Mouse (Mus musculus) hematopoietic stem cell, adult 5-6 weeks (primary cell): ENCODE measurements around the gene Fkbp11. TPM values are rescaled to one million over a fixed set of nuclear protein-coding genes. Genes with fewer than 3 reads are reported as not detected.

Experiments used
- ATAC-seq, 2 experiments: fragments of 125-278 bp in 1 of 2; replicated peaks in 1 of 2; 2 replicates each; pipeline ENCODE4 v1.8.0; 2016 to 2017; ENCODE audit warnings: inconsistent platforms in 2 of 2, mild to moderate bottlenecking in 2 of 2, moderate number of reproducible peaks in 2 of 2, low read depth in 1 of 2, moderate TSS enrichment in 1 of 2; ENCODE audit not compliant: low FRiP score in 2 of 2, poor library complexity in 2 of 2, severe bottlenecking in 2 of 2, insufficient read depth in 1 of 2, low TSS enrichment in 1 of 2
- total RNA-seq: library from RNA; stranded (forward); fragments of 172-1452, 232-1000 nt; gene quantifications from 2 replicates; pipeline ENCODE4 v1.2.3, GENCODE M21; 2017

Fkbp11 gene
- 5.9 and 11.3 TPM in 2 replicates for total RNA-seq

GRCm38 (mm10) chr15:98727443-98728321 lies at the start of gene Fkbp11:
Gene Fkbp11, minus strand, starts transcription at chr15:98728198.
- ATAC-seq = peak; percentile 55 to 77

GRCm38 (mm10) chr15:98777762-98778161 lies 49.8 kb upstream of the Fkbp11 start, which contains the start of gene Wnt10b:
Gene Wnt10b, minus strand, starts transcription at chr15:98778150.
- no peak for ATAC-seq

GRCm38 (mm10) chr15:98777005-98777616 lies 49.1 kb upstream of the Fkbp11 start:
- ATAC-seq = no peak

- ATAC-seq = no peak; a peak in 1 of 4 replicates
Measured at GRCm38 (mm10) chr15:98776280-98777004, 48.4 kb upstream of the Fkbp11 start.

GRCm38 (mm10) chr15:98775533-98775932 lies 47.5 kb upstream of the Fkbp11 start:
- ATAC-seq = no peak

DNA sequence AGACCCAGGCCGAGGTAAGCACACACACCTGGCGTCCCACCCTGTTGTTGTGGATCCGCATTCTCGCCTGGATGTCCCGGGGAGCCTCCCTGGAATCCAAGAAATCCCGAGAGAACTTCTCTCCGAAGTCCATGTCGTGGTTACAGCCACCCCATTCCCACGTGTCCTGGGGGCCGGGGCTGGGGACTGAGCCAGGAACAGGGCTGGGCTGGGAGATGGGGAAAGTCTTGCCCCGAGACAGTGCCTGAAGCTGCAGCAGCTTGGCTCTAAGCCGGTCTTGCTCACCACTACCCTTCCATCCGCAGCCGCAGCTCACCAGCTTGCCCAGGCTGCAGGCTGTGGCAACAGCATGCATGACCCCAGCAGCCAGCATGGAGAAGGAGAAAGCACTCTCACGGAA lies 46.1 kb upstream of the Fkbp11 start:
- no peak for ATAC-seq

- peak; percentile 70 to 83 for ATAC-seq
Measured at GRCm38 (mm10) chr15:98772511-98773211, 44.7 kb upstream of the Fkbp11 start.

- ATAC-seq = no peak
Measured at GRCm38 (mm10) chr15:98771813-98772425, 43.9 kb upstream of the Fkbp11 start.

DNA sequence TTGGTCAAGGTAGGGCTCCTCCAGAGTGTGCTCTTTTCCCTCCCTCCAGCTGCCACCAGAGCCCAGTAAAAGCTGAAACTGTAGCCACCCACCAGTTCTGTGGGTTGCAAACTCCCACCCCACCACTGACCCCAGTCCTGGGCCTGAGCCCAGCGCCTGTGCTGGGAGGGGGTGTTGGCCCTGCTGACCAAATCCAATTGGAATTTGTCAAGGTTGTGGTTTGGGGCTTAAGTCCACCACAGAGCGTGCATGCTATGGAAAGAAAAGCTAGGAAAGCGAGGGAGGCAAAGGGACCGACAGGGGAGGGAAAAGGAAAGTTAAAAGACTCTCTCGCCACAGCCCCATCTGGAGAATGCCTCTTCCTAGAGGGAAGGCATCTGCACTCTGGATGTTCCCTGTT lies 40.3 kb upstream of the Fkbp11 start:
- no peak for ATAC-seq

DNA sequence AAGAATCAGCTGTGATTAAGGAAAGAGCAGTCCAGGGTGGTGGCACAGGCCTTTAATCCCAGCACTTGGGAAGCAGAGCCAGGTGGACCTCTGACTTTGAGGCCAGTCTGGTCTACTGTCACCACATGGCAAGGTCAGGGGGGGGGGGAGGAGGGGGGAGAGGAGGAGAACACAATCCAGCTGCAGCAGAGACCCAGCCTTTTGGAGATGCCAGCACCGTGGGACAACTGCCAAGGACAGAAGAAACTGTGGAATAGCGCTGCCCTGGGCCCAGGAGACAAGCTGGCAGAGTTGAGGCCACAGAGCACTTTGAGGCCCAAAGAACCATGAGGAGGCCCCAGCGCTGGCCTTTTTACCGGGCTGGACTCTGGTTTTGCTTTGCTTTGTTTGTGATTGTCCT lies 37.9 kb upstream of the Fkbp11 start:
- no peak for ATAC-seq

GRCm38 (mm10) chr15:98762670-98763529 lies 34.9 kb upstream of the Fkbp11 start, which contains the start of gene Arf3:
Gene Arf3, minus strand, starts transcription at chr15:98763214.
- peak; percentile 93 to 96 for ATAC-seq

GRCm38 (mm10) chr15:98762201-98762621 lies 34.2 kb upstream of the Fkbp11 start:
- peak; percentile 34 to 46; a peak in 3 of 4 replicates for ATAC-seq

- ATAC-seq = no peak
Measured at GRCm38 (mm10) chr15:98754125-98754524, 26.1 kb upstream of the Fkbp11 start.

DNA sequence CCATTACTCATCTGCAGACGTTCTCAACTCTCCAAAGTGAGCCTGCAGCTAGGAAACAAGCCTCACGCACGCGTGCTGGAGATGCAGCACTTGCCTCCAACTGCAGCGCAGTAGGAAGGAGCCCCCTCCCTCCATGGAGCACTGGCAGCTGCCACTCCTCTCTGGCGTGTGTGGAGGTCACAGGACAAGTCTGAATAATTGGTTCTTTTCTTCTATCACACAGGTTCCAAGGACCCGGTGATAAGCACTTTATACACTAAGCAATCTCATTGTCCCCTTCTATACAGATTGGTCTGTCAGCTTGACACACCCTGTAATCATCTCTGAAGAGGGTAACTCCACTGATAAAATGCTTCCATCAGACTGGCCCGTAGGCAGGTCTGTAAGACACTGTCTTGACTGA lies 25.0 kb upstream of the Fkbp11 start:
- no peak for ATAC-seq

DNA sequence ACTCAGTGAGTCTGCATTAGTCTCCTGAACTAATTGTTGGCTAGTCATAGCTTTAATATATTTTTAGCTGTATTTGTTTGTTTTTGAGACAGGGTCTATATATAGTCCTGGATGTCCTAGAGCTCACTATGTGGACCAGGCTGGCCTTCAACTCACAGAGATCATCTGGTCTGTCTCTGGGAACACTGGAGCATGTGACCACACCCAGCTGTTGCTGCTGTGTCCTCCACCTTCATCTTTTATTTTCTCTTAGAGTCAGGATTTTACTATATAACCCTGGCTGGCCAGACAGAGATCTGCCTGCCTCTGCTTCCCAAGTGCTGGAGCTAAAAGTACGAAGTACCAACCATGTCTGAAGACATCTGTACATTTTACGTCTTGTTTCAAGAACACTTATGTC lies 21.1 kb upstream of the Fkbp11 start:
- ATAC-seq = no peak

- ATAC-seq = no peak
Measured at GRCm38 (mm10) chr15:98747296-98747695, 19.3 kb upstream of the Fkbp11 start.
